Mouse (Mus musculus): Measurements from ENCODE around the gene Cacna1d. TPM values are rescaled to one million over a fixed set of nuclear protein-coding genes. Genes with fewer than 3 reads are reported as not detected.

Cacna1d gene
- total and polyA plus RNA-seq, 3 experiments, result not detected

DNA sequence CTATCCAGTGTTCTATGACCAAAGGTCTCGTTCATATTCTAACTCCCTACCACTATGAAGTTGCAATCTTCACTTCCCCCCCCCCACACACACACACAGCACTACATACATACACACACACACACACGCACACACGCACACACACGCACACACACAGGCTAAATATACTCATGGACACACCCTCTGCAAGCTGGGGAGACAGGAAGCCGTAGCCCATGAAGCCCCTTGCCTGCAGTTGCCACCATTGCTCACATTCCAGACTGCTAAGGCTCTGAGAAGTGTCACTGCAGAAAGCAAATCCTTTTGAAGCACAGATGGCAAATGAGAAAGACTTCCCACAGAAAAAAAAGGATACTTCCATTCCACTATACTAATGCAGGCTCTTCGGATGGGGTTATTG is 141.0 kb downstream of the Cacna1d start:
- no peaks in the 10 kb centered on the region for H3K9me3 ChIP-seq (replicated peaks; ENCODE audit: insufficient read depth, low read length)
- no peak for DNase-seq (ENCODE audit: low read depth, low spot score)
- no peak overlapping the region for H3K9ac ChIP-seq (ENCODE audit: control insufficient read depth, low read depth, low read length, poor library complexity, severe bottlenecking)
- H3K27ac ChIP-seq (ENCODE audit: control insufficient read depth, low read depth, low read length), result no peak overlapping the region
- TF ChIP-seq TBP (IDR thresholded peaks at IDR 0.05; ENCODE audit: low read depth, low read length) (no peak), USF1 (IDR thresholded peaks at IDR 0.05; ENCODE audit: low read depth, low read length) (no peak), POLR2AphosphoS5 (IDR thresholded peaks at IDR 0.05; ENCODE audit: borderline replicate concordance, low read depth, low read length) (no peak), ETS1 (IDR thresholded peaks at IDR 0.05; ENCODE audit: low read depth, low read length) (no peak), MAFK (IDR thresholded peaks at IDR 0.05; ENCODE audit: borderline replicate concordance, low read depth, low read length) (no peak), SIN3A (IDR thresholded peaks at IDR 0.05; ENCODE audit: low read length) (no peak), GABPA (IDR thresholded peaks at IDR 0.05; ENCODE audit: low read depth, low read length) (no peak), ELF1 (IDR thresholded peaks at IDR 0.05; ENCODE audit: low read depth, low read length) (no peak), MAX (IDR thresholded peaks at IDR 0.05; ENCODE audit: low read length) (no peak), ZMIZ1 (IDR thresholded peaks at IDR 0.05; ENCODE audit: low read depth, low read length) (no peak), MYB (IDR thresholded peaks at IDR 0.05; ENCODE audit: low read depth, low read length) (no peak), ZC3H11A (IDR thresholded peaks at IDR 0.05; ENCODE audit: low read depth, low read length) (no peak), POLR2AphosphoS2 (IDR thresholded peaks at IDR 0.05; ENCODE audit: low read length) (no peak), UBTF (IDR thresholded peaks at IDR 0.05; ENCODE audit: borderline replicate concordance, insufficient read depth, low read depth, low read length) (no peak), ZKSCAN1 (IDR thresholded peaks at IDR 0.05; ENCODE audit: low read depth, low read length) (no peak), CTCF (IDR thresholded peaks at IDR 0.05 in 2 of 3, conservative IDR thresholded peaks at IDR 0.05 in 1 of 3; ENCODE audit: control insufficient read depth in 1 of 3, insufficient read depth in 1 of 3, low read depth in 2 of 3, low read length in 3 of 3, poor library complexity in 1 of 3, severe bottlenecking in 1 of 3) (no peak), CHD2 (IDR thresholded peaks at IDR 0.05; ENCODE audit: low read length) (no peak), GATA1 (IDR thresholded peaks at IDR 0.05; ENCODE audit: low read depth, low read length) (no peak)
- H3K27me3 ChIP-seq (ENCODE audit: control insufficient read depth in 1 of 2, insufficient read depth in 2 of 2, low read length in 2 of 2), result no peaks in the 10 kb centered on the region; a peak in 2 of 4 replicates
- no peaks in the 10 kb centered on the region for H3K4me1 ChIP-seq (ENCODE audit: control insufficient read depth in 1 of 2, insufficient read depth in 2 of 2, low read length in 2 of 2)
- H3K79me2 ChIP-seq (ENCODE audit: control insufficient read depth, insufficient read depth, low read length, poor library complexity), result no peaks in the 10 kb centered on the region
- no peak overlapping the region for H3K4me3 ChIP-seq (ENCODE audit: control insufficient read depth in 1 of 2, insufficient read depth in 1 of 2, low read depth in 2 of 2, low read length in 2 of 2)
- no peaks in the 10 kb centered on the region for H3K36me3 ChIP-seq (ENCODE audit: control insufficient read depth in 1 of 2, insufficient read depth in 2 of 2, low read length in 2 of 2)

GRCm38 (mm10) chr14:30344948-30345865 is 146.0 kb downstream of the Cacna1d start:
- Histone ChIP-seq H3K9me3 (replicated peaks; ENCODE audit: insufficient read depth, low read length) (no peaks in the 10 kb centered on the region), H3K4me1 (ENCODE audit: control insufficient read depth in 1 of 2, insufficient read depth in 2 of 2, low read length in 2 of 2) (no peaks in the 10 kb centered on the region), H3K79me2 (ENCODE audit: control insufficient read depth, insufficient read depth, low read length, poor library complexity) (no peaks in the 10 kb centered on the region), H3K27me3 (ENCODE audit: control insufficient read depth in 1 of 2, insufficient read depth in 2 of 2, low read length in 2 of 2) (no peaks in the 10 kb centered on the region; a peak in 3 of 4 replicates), H3K36me3 (ENCODE audit: control insufficient read depth in 1 of 2, insufficient read depth in 2 of 2, low read length in 2 of 2) (no peaks in the 10 kb centered on the region), H3K9ac (ENCODE audit: control insufficient read depth, low read depth, low read length, poor library complexity, severe bottlenecking) (no peak overlapping the region), H3K27ac (ENCODE audit: control insufficient read depth, low read depth, low read length) (no peak overlapping the region), H3K4me3 (ENCODE audit: control insufficient read depth in 1 of 2, insufficient read depth in 1 of 2, low read depth in 2 of 2, low read length in 2 of 2) (no peak overlapping the region)
- TF ChIP-seq TAL1 (IDR thresholded peaks at IDR 0.05; ENCODE audit: low read length) (no peak), E2F4 (IDR thresholded peaks at IDR 0.05; ENCODE audit: borderline replicate concordance, low read depth, low read length) (no peak), ZMIZ1 (IDR thresholded peaks at IDR 0.05; ENCODE audit: low read depth, low read length) (no peak), ZNF384 (IDR thresholded peaks at IDR 0.05; ENCODE audit: low read depth, low read length) (no peak), NELFE (IDR thresholded peaks at IDR 0.05; ENCODE audit: low read depth, low read length) (no peak), POLR2A (IDR thresholded peaks at IDR 0.05; ENCODE audit: control insufficient read depth in 1 of 2, insufficient read depth in 1 of 2, low read depth in 1 of 2, low read length in 2 of 2, poor library complexity in 1 of 2) (no peak), ELF1 (IDR thresholded peaks at IDR 0.05; ENCODE audit: low read depth, low read length) (no peak), BHLHE40 (IDR thresholded peaks at IDR 0.05; ENCODE audit: borderline replicate concordance, low read depth, low read length) (no peak), TBP (IDR thresholded peaks at IDR 0.05; ENCODE audit: low read depth, low read length) (no peak), POLR2AphosphoS5 (IDR thresholded peaks at IDR 0.05; ENCODE audit: borderline replicate concordance, low read depth, low read length) (no peak), USF2 (IDR thresholded peaks at IDR 0.05; ENCODE audit: borderline replicate concordance in 1 of 2, insufficient read depth in 1 of 2, low read depth in 1 of 2, low read length in 2 of 2) (no peak)
- DNase-seq (ENCODE audit: low read depth, low spot score), result no peak

Measured in MEL (cell line).